Mouse (Mus musculus): ENCODE results near the gene Ski. TPM values are rescaled to one million over a fixed set of nuclear protein-coding genes. Genes with fewer than 3 reads are reported as not detected.

The Ski gene
- total RNA-seq, 2 experiments from 2014 or later: 118 TPM

DNA sequence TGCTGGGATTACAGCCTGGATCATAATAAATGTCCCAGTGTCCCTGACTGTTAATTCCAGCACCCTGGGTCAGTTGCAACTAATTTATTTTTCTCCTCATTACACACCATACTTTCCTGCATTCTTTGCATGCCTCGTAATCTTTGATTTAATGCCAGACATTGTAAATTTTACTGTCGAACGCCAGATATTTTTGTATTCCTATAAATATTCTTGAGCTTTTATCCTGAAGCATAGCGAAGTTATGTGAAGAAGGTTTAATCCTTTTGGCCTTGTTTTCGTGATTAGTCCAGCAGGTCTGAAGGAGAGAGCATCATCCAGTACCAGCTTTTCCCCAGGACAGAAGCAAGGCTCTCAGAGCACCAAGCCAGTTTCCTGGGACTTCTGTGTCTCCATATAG, 112.9 kb downstream of the Ski start:
- no peak for DNase-seq (ENCODE audit: low spot score in 2 of 2)

DNA sequence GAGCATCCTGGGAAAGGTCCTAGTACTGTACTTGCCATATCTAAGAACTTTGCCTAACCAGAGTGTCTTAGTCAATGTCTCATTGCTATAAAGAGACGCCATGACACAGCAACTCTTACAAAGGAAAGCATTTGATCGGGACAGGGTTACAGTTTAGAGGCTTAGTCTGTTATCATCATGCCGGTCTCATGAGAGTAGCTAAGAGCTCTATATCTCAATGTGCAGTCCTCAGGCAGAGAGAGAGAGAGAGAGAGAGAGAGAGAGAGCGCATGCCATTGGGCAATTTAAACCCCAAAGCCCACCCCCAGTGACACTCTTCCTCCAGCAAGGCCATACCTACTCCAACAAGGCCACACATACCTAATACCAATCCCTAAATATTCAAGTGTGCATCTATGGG, 114.5 kb downstream of the Ski start:
- no peak for DNase-seq (ENCODE audit: low spot score in 2 of 2)

Other genes starting within 250 kb of the Ski start
- 10 to 100 TPM; 61.7 to 64.3 TPM for gene Plch2, start 165.8 kb downstream of the Ski start, total RNA-seq (2021)
- 10 to 100 TPM; 20.3 to 23.0 TPM for gene Pex10, start 155.6 kb downstream of the Ski start, total RNA-seq (2021)
- 10 to 100 TPM; 67.0 to 69.1 TPM for gene Rer1, start 136.2 kb downstream of the Ski start, total RNA-seq (2021)
- gene Morn1, start 136.0 kb downstream of the Ski start, total RNA-seq (2021): 10 to 100 TPM; 17.8 to 20.6 TPM
- gene Faap20, start 27.2 kb upstream of the Ski start, total RNA-seq (2021): 10 to 100 TPM; 22.2 to 24.3 TPM
- 100 to 1,000 TPM; 123 to 138 TPM for gene Prkcz, start 138.8 kb upstream of the Ski start, total RNA-seq (2021)
- gene Gabrd, start 175.5 kb upstream of the Ski start, total RNA-seq (2021): 1 to 10 TPM; 8.6 to 9.5 TPM
- 1 to 10 TPM; 8.6 to 9.6 TPM for gene Cfap74, start 186.6 kb upstream of the Ski start, total RNA-seq (2021)
- gene Tmem52, start 246.5 kb upstream of the Ski start, total RNA-seq (2021): 1 to 10 TPM; 2.0 to 3.5 TPM